Mouse (Mus musculus) thymus, postnatal 10 days (tissue): ENCODE data around the gene Amer2.

Experiments
- DNase-seq, 2 experiments: peaks; one replicate each; pipeline ENCODE4 v3.0.0; 2021; ENCODE audit warnings: low spot score in 2 of 2

Gene Amer2

DNA sequence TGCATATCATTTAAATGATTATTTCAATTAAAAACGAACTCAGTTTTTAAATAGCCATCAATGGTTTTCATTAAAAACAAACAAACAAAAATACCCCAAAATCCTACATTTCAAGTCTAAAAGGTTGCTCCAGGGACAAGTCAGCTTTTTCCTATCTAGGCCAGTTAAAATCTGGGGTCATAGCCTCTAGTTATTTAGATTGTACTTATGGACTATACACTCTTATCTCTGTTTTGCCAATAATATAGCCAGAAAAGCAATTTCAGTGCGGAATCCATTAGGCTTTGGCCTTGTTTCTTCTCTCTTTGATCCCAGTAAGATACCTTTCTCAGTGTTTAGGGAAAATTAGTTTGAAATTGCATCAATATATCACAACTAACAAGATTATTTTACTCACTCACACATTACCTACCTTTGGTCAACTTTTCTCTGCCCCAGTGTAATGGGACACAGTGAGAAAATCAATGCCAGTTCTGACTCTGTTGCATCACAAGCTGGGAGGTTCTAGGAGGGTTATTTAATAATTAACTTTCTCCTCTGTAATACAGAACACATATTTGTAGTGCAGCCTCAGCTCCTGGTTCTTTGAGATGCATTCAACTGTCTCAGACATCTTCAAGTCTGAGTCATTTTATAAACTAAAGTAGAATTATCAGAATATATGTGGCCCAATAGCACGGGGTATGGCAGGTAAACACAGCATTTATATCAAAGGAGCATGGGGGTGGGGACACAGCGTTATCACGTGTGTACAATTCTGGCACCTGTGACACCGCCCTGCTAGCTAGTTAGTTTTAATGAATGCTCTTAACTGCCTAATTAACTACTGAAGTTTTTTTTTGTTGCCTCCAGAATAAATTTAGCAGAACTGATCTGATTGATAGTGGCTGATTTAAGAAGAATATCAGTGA lies 13.8 kb downstream of the Amer2 start:
- no peak for DNase-seq

DNA sequence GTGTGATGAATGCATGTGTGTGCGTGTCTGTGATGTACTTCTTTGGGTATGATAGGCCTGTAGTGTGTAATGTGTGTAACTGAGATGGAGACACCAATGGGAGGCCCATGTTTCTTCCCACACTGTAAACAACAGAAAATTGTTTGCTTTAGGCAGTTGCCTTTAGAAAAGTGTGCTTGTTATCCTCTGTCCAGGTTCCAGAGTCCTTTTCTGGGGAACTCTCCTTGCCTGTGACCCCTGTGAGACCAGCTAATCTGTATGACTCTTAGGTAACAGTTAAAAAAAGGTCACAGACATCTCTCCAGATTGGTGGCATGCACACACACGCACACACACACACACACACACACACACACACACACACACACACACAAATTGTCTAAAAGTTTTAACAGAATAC lies 15.3 kb downstream of the Amer2 start:
- DNase-seq: no peak

DNA sequence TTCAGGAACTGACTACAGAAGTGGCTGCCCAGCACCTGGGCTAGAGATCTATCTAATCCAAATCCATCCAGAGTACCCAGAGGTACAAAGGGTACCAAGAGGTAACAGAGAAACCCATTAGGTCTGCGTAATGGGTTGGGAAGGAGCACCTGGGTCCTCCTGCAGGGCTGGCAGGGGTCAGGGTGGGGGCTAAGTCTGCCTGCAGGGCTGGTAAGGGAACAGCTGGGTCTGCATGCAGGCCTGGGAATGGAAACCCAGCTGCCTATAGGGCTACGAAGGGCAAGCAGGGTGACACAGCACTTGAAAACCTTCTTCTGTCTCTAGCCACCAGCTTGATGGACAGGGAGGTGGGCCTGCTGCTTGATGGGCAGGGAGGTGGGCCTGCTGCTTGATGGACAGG lies 19.1 kb downstream of the Amer2 start:
- DNase-seq: no peak

DNA sequence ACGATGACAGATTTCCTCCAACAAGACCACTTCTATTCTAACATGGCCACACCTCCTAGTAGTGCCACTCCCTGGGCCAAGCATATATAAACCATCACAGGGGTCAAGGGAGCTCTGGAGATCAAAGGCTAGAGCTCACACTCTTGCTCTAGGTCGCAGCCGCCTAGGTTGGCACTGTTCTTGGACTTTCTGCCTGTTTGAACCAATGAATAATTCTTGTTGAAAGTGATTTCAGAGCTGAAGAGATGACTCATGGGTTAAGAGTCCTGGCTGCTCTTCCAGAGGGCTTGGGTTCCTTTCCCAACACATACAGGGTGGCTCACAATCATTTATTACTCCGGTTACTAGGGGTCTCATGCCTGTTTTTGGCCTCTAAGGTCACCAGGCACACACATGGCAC lies 24.3 kb downstream of the Amer2 start:
- DNase-seq: no peak

DNA sequence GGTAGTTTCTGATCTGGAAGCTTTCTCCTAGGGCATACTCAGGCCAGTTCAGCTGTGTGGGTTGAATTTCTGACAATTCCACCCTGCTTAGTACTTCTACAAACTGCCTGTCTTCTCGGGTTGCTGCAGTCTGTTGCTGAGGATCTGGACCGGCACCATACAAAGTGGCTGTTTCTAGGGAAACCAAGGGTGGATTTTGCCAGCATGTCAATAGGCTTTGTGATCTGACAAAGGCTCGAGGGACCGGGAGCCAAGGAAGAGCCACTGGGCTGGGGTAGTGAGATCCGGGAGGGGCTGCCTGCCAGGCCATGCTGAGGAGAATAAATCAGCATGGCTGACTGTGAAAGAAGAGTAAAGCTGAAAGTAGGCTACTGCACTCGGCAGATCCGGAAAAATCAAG lies 25.8 kb downstream of the Amer2 start:
- no peak for DNase-seq

DNA sequence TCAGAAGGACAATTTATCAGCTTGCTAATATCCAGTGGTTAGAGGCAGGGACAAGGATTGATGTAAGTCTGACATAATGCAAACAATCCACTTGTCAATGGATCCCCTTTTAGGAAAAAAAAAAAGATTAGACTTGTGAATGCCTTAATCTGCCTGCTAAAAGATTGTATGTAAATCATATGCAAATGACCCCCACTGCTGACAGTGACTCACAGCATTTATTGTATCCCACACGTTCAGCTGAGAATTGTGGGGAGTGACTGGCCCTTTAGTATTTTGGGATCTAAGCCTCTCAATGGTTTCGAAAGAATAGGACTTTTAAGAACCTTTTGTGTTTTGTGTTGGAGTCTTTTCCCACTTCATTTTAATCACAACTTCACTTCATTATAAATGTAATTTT lies 30.2 kb downstream of the Amer2 start:
- DNase-seq: no peak

DNA sequence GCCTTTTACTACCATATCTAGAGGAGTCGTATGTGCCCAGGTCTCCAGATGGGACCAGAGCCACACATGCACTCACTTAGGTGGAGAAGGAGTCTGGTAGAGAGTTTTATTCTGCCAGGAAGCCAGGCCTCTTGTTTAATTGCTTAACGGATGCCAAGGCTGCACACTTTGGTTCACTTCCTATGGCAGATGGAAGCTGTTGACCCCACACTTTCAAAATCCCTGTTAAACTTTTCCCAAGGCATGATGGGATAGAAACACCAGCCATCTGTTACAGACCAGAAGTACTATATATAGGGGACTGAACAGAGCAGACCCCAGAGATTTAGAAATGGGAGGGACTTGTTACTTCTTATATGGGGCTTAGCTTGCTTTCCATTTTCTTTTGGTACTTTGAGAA lies 32.8 kb downstream of the Amer2 start:
- DNase-seq: no peak

DNA sequence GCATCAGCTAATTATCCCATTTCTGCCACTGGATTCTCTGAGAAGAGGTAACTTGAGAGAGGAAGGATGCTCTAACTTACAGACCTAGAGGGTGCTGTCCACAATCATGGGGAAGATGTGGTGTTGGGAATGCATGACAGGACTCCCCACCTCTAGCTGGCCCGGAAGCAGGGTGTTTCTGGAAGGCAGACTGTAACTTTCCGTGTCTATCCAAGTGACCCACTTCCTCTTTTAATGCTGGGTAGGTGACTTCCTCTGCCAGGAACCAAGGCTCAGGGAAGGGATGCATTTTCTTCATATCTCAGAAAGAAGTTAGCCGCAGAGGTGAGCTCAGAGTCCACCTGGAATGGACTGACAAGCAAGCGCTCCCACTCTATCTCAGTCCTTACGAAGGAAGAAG lies 33.5 kb downstream of the Amer2 start:
- DNase-seq: no peak

DNA sequence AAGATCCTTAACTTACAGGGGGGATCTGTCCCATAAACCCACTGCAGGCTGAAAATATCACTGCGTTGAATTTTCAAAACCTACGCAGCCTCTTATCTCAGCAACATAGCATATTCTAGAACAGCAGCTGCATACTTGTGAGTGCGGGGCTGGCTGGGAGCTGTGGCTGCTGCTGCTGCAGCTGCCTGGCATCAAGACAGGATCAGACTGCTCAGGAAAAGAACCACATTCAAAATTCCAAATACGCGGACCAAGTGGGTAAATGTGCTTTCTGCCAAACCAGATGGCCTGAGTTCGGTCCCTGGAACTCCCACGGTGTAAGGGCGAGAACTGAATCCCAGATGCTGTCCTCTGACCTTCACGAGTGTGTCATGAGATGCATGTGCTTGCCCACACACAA lies 34.3 kb downstream of the Amer2 start:
- DNase-seq: no peak

DNA sequence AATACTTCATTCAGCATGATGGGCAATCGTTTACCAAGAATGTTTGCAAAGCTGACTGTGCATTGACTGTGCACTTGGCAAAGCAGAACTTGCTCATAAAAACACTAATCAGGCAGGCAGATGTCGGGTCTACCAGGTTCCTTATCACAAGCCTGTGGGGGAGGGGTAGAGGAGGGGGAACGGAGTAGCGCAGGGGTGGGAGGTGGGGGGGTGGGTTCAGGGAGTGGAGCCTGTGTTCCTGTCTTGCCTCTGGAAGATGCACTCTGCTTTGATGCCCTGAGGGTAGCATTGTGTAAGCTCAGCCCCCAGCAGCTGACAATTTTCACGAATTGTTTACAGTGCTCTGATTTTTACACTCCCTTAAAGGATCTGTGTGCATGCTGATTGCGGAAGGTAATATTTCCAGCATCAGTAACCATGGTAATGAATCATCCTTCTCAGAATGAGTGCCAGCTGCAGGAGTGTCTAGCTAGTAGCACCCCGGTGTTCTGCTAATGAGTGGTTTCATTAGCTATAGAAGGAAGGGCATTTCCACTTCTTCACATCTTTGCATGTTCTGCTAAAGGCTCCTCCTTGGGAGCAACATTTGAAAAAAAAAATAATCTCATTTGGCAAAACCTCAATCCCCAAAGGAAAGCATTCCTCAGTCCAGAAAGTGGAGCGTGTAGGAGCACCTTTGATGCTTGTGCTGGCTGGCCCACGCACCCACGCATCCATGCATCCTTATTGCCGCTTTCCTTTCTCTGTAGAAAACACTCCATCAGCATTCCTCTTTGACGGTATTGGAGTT lies 36.8 kb downstream of the Amer2 start:
- no peak for DNase-seq

DNA sequence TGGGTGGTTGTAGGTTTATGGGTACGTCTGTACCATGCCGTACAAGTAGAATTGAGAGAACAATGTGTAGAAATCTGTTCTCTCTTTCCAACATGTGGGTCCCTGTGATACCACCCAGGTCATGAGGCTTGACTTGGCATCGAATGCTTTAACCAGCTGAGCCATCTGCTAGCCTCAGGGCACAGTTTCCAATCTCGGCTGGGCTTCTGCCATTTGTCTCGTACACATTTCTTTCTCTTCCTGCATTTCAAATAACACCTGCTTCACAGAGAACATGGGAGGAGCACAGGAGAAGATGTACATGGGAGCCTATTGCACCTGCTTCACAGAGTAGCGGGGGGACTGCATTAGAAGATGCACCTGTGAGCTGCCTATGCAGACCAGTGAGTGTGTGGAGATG lies 38.2 kb downstream of the Amer2 start:
- no peak for DNase-seq

DNA sequence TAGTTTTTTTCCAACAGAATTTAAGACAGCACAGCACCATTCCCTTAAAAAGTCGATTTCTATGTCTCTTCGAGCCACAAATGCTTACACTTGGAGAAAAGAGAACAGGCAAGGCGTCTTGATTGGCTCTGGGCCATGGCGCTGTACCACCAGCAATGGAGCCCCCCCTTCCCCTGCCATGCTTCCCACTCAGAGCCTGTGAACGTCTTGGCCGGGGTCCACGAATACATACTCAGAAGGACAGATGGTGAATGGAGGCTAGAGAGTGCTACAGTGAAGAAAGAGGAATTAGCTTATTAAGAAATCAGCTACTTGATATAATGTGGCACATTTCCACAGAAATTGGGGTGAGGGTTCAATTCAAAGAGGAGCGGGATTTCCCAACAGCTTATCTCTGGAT lies 41.6 kb downstream of the Amer2 start:
- no peak for DNase-seq

DNA sequence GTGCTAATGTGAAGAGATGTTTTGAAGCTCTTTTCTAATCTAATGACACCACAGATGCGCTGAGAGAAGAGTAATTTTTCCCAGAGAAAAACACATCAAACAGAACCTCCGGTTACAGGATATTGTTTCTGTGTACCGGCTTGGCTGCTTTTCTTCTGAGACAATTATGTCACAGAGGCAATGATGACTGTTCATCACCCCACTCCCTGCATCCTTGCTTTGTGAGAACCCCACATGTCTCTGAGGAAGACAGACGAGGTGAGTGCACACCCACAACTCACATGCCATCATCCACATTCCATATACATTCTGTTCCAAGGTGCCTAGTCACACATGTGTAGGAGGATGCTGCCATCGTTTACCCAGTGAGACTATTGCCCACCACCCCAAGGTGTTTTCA lies 44.9 kb downstream of the Amer2 start:
- no peak for DNase-seq

DNA sequence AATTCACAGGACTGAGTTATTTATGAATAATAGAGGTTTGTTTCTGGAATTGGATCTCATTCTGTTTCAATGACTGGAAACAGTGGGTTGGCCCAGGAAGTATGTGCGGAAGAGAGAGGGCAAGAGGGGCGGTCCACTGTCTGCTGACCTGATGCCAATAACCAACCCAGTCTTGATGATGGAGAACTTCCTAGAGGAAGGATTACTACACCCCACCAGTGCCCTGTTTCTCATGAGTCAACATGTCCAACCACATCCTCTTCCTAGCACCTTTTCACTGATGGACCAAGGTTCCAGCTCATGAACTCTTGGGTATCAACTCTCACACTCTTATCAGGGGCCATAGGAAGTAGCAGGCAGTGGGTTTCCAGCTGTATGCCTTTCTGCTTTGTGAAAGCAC lies 49.9 kb downstream of the Amer2 start:
- DNase-seq: no peak

DNA sequence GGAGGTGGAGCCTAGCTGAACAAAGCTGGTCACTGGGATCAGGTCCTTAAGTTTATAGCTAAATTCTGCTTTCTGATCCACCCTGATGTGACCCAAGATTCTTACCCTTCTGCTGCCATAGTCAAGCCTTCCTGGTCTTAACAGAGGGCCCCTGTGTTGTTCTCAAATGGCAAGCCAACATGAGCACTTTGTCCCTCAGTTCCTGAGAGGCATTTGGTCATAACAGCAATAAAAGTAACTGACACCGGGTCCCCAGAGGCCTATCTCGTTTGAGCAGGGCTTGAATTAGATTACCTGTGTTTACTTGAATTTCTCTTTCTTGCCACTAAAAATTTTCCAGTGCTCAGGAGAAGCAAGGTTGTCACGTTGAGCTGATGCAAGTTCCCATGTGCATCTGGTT lies 51.1 kb downstream of the Amer2 start:
- no peak for DNase-seq

DNA sequence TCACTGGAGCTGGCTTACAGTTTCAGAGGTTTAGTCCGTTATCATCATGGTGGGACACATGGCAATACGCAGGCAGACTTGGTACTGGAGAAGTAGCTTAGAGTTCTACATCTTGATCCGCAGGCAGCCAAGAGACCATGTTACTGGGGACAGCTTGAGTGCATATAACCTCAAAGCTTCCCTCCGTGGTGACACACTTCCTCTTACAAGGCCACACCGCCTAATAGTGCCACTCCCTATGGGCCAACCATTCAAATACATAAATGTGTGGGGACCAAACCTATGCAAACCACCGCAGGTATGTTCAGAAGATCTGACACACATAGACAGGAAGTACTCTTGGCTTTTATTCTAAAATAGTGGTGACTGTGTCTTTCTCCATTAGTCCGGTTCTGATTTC lies 52.5 kb downstream of the Amer2 start:
- no peak for DNase-seq

DNA sequence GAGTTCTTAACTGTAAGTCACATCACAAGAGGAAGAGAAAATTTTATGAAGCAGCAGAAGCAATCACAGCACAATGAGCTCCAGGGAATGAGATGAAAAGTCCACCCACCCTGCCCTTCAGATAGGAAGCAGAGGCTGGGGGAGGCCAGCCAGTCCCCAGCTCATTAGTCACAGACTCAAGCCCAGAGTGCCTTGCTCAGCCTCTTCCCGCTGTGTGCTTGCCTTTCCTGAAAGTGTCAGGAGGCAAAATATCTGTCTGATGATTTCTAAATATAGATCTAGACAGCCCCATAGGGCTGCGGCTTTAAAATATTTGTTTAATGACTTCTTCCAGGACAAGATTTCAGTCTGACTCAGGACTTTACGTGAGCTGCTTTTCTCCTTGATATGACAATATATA lies 54.8 kb downstream of the Amer2 start:
- DNase-seq: no peak

DNA sequence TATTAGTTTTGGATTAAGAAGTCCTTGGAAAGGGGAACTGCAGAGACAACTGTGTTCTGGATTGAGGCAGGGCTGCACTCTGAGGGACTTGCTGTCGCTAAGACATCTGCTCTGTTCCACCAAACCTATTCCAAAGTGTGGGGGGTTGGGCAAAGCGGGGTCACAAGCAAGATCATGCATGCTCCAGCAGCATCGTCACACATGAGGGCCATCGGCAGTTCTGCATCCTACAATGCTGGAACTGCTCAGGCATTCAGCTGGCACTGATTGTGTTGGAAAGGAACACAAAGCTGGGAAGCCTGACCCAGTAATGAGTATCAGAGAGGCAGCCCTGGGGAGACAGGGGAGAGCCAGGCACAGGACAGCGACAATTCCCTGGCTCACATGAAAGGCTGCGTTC lies 56.5 kb downstream of the Amer2 start:
- DNase-seq: no peak

DNA sequence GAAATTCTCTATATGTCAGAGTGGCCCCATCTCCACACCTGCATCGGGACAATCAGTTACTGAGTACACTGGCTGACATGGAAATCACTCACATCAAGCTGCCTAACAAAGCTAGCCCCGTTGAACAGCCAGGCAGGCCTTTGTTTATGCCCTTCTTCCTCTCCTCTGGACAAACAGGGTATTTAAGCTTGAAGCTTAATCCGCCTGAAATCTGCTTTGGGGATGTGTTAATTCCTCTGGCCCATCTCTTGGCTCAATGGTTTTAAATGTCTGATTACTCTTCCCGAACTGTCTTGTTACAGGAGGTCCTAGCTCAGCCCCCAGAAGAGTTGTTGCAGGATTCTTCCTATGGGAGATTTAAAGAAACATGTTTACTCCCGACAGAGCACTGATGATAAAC lies 58.5 kb downstream of the Amer2 start:
- no peak for DNase-seq

DNA sequence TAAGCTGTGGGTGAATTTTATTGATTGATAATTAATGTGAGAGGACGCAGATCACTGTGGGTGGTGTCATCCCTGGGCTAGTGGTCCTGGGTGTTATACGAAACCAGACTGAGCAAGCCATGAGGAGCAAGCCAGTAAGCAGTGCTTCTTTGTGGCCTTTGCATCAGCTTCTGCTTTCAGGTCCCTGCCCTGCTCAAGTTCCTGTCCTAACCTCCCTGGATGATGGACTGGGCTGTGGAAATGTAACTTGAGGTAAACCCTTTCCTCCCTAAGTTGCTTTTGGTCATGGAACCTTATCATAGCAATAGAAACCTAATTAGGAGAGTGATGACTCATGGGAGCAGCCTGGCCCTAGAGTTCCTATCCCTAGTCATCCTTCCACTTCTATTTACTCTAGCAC lies 59.1 kb downstream of the Amer2 start:
- no peak for DNase-seq

DNA sequence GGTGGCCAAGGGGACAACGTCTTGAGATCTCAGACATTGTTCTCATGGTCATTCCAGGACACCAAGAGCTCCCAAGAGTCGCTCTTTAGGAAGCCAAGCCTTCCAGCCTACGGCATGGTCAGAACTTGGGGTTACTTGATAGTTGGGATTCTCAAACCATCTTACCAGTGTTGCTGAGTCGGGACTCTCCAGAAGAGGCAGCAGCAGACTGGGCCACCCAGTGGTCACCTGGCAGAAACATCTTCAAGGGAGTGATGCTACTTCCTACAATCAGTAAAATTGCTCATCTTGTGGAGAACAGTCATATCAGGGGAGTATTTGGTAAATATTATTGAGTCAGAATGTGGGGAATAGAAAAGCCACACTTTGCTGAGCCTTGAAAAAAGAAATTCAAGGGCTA lies 62.5 kb downstream of the Amer2 start:
- no peak for DNase-seq

DNA sequence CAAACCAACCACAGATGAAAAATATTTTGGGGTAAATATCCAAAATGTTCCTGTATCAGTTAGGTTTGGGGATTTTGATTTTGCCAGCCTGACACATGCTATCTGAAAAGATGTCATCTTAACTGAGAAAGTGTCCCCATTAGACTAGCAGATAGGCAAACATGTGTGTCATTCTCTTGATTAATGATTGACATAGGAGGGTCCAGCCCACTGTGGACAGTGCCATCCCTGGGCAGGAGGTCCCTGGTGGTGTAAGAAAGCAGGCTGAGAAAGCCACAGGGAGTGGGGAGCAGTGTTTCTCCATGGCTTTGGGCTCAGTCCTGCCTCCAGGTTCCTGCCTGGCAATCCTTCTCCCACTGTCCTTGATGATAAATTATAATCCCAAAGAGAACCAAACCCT lies 63.3 kb downstream of the Amer2 start:
- no peak for DNase-seq
